Mouse (Mus musculus): ENCODE data around the gene Wdtc1. TPM values are rescaled to one million over a fixed set of nuclear protein-coding genes. Genes with fewer than 3 reads are reported as not detected.
A peak's percentile ranks its signal among the peaks of the same experiment; 100 is the strongest.

Gene Wdtc1
- polyA plus RNA-seq, 1 experiment from 2014 or later, result 25.6 TPM

GRCm38 (mm10) chr4:133379046-133379347 is 25.7 kb upstream of the Wdtc1 start:
- DNase-seq (ENCODE audit: low spot score), result no peak
- H3K9ac ChIP-seq, result no peak overlapping the region
- whole genome bisulfite sequencing, result 33% methylated on average over 5 of the region's 5 CpGs

GRCm38 (mm10) chr4:133378236-133379045 is 25.2 kb upstream of the Wdtc1 start:
- no peak overlapping the region for H3K4me2 ChIP-seq (replicated peaks)
- no peaks in the 10 kb centered on the region for H3K9me3 ChIP-seq (ENCODE audit: control insufficient read depth, low read length)
- H3K36me3 ChIP-seq (replicated peaks; ENCODE audit: control insufficient read depth, insufficient read depth), result no peaks in the 10 kb centered on the region
- H3K27ac ChIP-seq, result no peak overlapping the region
- no peaks in the 10 kb centered on the region for H3K27me3 ChIP-seq (ENCODE audit: control insufficient read depth, insufficient read depth, low read length)
- no peak overlapping the region for H3K4me3 ChIP-seq (replicated peaks; ENCODE audit: low read length)
- WGBS, result 10% methylated on average over 13 of the region's 13 CpGs
- ATAC-seq (ENCODE audit: low FRiP score) (no peak), DNase-seq (ENCODE audit: low spot score) (no peak)
- H3K4me1 ChIP-seq (replicated peaks; ENCODE audit: control insufficient read depth, insufficient read depth, low read length), result peaks cover 26% of the 10 kb centered on the region; the same call in 1 of the 2 replicates
- H3K9ac ChIP-seq, result no peak overlapping the region

More at GRCm38 (mm10) chr4:133379046-133379347, 25.7 kb upstream of the Wdtc1 start:
- no peak overlapping the region for H3K4me3 ChIP-seq (replicated peaks; ENCODE audit: low read length)
- no peak for ATAC-seq (ENCODE audit: low FRiP score)
- H3K27ac ChIP-seq, result no peak overlapping the region
- H3K4me2 ChIP-seq (replicated peaks), result no peak overlapping the region
- peaks cover 21% of the 10 kb centered on the region; the same call in 1 of the 2 replicates for H3K4me1 ChIP-seq (replicated peaks; ENCODE audit: control insufficient read depth, insufficient read depth, low read length)
- no peaks in the 10 kb centered on the region for H3K27me3 ChIP-seq (ENCODE audit: control insufficient read depth, insufficient read depth, low read length)
- no peaks in the 10 kb centered on the region for H3K9me3 ChIP-seq (ENCODE audit: control insufficient read depth, low read length)
- no peaks in the 10 kb centered on the region for H3K36me3 ChIP-seq (replicated peaks; ENCODE audit: control insufficient read depth, insufficient read depth)

- Histone ChIP-seq H3K4me2 (replicated peaks) (no peak overlapping the region), H3K36me3 (replicated peaks; ENCODE audit: control insufficient read depth, insufficient read depth) (no peaks in the 10 kb centered on the region), H3K4me3 (replicated peaks; ENCODE audit: low read length) (no peak overlapping the region), H3K9me3 (ENCODE audit: control insufficient read depth, low read length) (no peaks in the 10 kb centered on the region), H3K27ac (no peak overlapping the region), H3K9ac (no peak overlapping the region), H3K27me3 (ENCODE audit: control insufficient read depth, insufficient read depth, low read length) (no peaks in the 10 kb centered on the region), H3K4me1 (replicated peaks; ENCODE audit: control insufficient read depth, insufficient read depth, low read length) (peaks cover 51% of the 10 kb centered on the region)
- WGBS, result 40% methylated on average over 10 of the region's 10 CpGs
- DNase-seq (ENCODE audit: low spot score) (no peak), ATAC-seq (ENCODE audit: low FRiP score) (no peak)
Measured at GRCm38 (mm10) chr4:133375812-133376577, 22.7 kb upstream of the Wdtc1 start.

- H3K4me2 ChIP-seq (replicated peaks), result peak overlapping the region; percentile 74; the same call in 1 of the 2 replicates
- H3K9ac ChIP-seq, result no peak overlapping the region
- no peaks in the 10 kb centered on the region for H3K9me3 ChIP-seq (ENCODE audit: control insufficient read depth, low read length)
- ATAC-seq (ENCODE audit: low FRiP score) (no peak), DNase-seq (ENCODE audit: low spot score) (no peak)
- no peak overlapping the region for H3K4me3 ChIP-seq (replicated peaks; ENCODE audit: low read length)
- WGBS, result 75% methylated on average over 4 of the region's 4 CpGs
- no peaks in the 10 kb centered on the region for H3K27me3 ChIP-seq (ENCODE audit: control insufficient read depth, insufficient read depth, low read length)
- H3K4me1 ChIP-seq (replicated peaks; ENCODE audit: control insufficient read depth, insufficient read depth, low read length), result peaks cover 60% of the 10 kb centered on the region
- H3K36me3 ChIP-seq (replicated peaks; ENCODE audit: control insufficient read depth, insufficient read depth), result no peaks in the 10 kb centered on the region
- no peak overlapping the region for H3K27ac ChIP-seq
Measured at GRCm38 (mm10) chr4:133374011-133374410, 20.7 kb upstream of the Wdtc1 start.

GRCm38 (mm10) chr4:133372278-133372665 is 19.0 kb upstream of the Wdtc1 start:
- H3K36me3 ChIP-seq (replicated peaks; ENCODE audit: control insufficient read depth, insufficient read depth), result no peaks in the 10 kb centered on the region
- H3K4me1 ChIP-seq (replicated peaks; ENCODE audit: control insufficient read depth, insufficient read depth, low read length), result peaks cover 48% of the 10 kb centered on the region
- ATAC-seq (ENCODE audit: low FRiP score), result no peak
- H3K9ac ChIP-seq, result peak overlapping the region; percentile 51
- no peak for DNase-seq (ENCODE audit: low spot score)
- WGBS, result 83% methylated on average over 6 of the region's 6 CpGs
- H3K27ac ChIP-seq, result no peak overlapping the region
- peak overlapping the region; percentile 69 for H3K4me3 ChIP-seq (replicated peaks; ENCODE audit: low read length)
- no peaks in the 10 kb centered on the region for H3K27me3 ChIP-seq (ENCODE audit: control insufficient read depth, insufficient read depth, low read length)
- H3K9me3 ChIP-seq (ENCODE audit: control insufficient read depth, low read length), result no peaks in the 10 kb centered on the region
- peak overlapping the region; percentile 74 for H3K4me2 ChIP-seq (replicated peaks)

- Histone ChIP-seq H3K4me2 (replicated peaks) (peak overlapping the region; percentile 74), H3K27ac (no peak overlapping the region), H3K9ac (peak overlapping the region; percentile 51), H3K9me3 (ENCODE audit: control insufficient read depth, low read length) (no peaks in the 10 kb centered on the region), H3K4me1 (replicated peaks; ENCODE audit: control insufficient read depth, insufficient read depth, low read length) (peaks cover 48% of the 10 kb centered on the region), H3K36me3 (replicated peaks; ENCODE audit: control insufficient read depth, insufficient read depth) (no peaks in the 10 kb centered on the region), H3K4me3 (replicated peaks; ENCODE audit: low read length) (peak overlapping the region; percentile 69), H3K27me3 (ENCODE audit: control insufficient read depth, insufficient read depth, low read length) (no peaks in the 10 kb centered on the region)
- 82% methylated on average over 7 of the region's 7 CpGs for WGBS
- ATAC-seq (ENCODE audit: low FRiP score), result no peak
- DNase-seq (ENCODE audit: low spot score), result no peak
Measured at GRCm38 (mm10) chr4:133371621-133372277, 18.5 kb upstream of the Wdtc1 start.

- Histone ChIP-seq H3K27me3 (ENCODE audit: control insufficient read depth, insufficient read depth, low read length) (no peaks in the 10 kb centered on the region), H3K4me1 (replicated peaks; ENCODE audit: control insufficient read depth, insufficient read depth, low read length) (peaks cover 43% of the 10 kb centered on the region), H3K36me3 (replicated peaks; ENCODE audit: control insufficient read depth, insufficient read depth) (no peaks in the 10 kb centered on the region), H3K4me3 (replicated peaks; ENCODE audit: low read length) (peak overlapping the region; percentile 69), H3K9ac (peak overlapping the region; percentile 88), H3K9me3 (ENCODE audit: control insufficient read depth, low read length) (no peaks in the 10 kb centered on the region), H3K27ac (peak overlapping the region; percentile 85), H3K4me2 (replicated peaks) (peak overlapping the region; percentile 74)
- ATAC-seq (ENCODE audit: low FRiP score) (no peak), DNase-seq (ENCODE audit: low spot score) (no peak)
- 72% methylated on average over 22 of the region's 22 CpGs for WGBS
Measured at GRCm38 (mm10) chr4:133370298-133371274, 17.3 kb upstream of the Wdtc1 start.

- Histone ChIP-seq H3K4me3 (replicated peaks; ENCODE audit: low read length) (peak within 1 kb of the TSS; percentile 69), H3K4me1 (replicated peaks; ENCODE audit: control insufficient read depth, insufficient read depth, low read length) (peaks cover 42% of the 10 kb centered on the region), H3K4me2 (replicated peaks) (peak within 1 kb of the TSS; percentile 74), H3K9me3 (ENCODE audit: control insufficient read depth, low read length) (no peaks in the 10 kb centered on the region), H3K27me3 (ENCODE audit: control insufficient read depth, insufficient read depth, low read length) (no peaks in the 10 kb centered on the region), H3K9ac (peak within 1 kb of the TSS; percentile 88), H3K27ac (peak within 1 kb of the TSS; percentile 85), H3K36me3 (replicated peaks; ENCODE audit: control insufficient read depth, insufficient read depth) (no peaks in the 10 kb centered on the region)
- ATAC-seq (ENCODE audit: low FRiP score), result peak; percentile 97
- DNase-seq (ENCODE audit: low spot score), result peak; percentile 96
- under 1% methylated on average over 40 of the region's 40 CpGs for WGBS
Measured at GRCm38 (mm10) chr4:133369553-133370297, 16.4 kb upstream of the Wdtc1 start, which contains the start of gene Slc9a1. Slc9a1 (plus strand) TSS chr4:133369706.
